Mouse (Mus musculus): ENCODE measurements at regions not wholly inside any gene's neighbourhood (a gene's known extent, or its start where the extent isn't known, plus 50 kb on each side); places are given as distances from the start of the nearest gene placed in this dataset.

DNA sequence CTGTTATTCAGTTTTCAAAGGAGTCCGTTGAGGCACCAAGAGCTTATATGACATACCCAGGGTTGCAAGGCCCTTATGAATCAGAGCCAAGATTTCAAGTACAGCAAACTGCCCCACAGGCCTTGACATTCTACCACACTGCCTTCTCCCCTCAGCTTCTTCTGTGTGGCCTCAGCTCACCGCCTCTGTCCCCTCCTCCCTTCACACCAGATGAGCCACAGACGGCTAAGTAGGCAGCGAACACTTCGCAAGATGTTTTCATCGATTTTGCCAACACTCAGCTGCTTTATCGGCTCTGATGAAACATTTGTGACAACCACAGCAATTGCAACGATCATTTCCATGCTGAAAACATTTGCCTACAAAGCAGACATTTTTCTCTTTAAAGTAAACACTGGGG is 556.7 kb downstream of the Insc start:
- Histone ChIP-seq H3K4me1 (ENCODE audit: control insufficient read depth in 2 of 2, insufficient read depth in 2 of 2, low read length in 2 of 2, poor library complexity in 1 of 2) (no peaks in the 10 kb centered on the region), H3K4me3 (ENCODE audit: insufficient read depth in 1 of 2, low read depth in 1 of 2, low read length in 2 of 2, poor library complexity in 1 of 2, severe bottlenecking in 1 of 2) (no peak overlapping the region), H3K9me3 (ENCODE audit: control insufficient read depth, insufficient read depth, low read depth, low read length) (no peaks in the 10 kb centered on the region), H3K27ac (ENCODE audit: insufficient read depth, low read depth, low read length, poor library complexity, severe bottlenecking) (no peak overlapping the region), H3K9ac (ENCODE audit: insufficient read depth, low read depth, low read length, poor library complexity, severe bottlenecking) (no peak overlapping the region), H3K36me3 (ENCODE audit: control insufficient read depth, insufficient read depth, low read length, poor library complexity, severe bottlenecking) (no peaks in the 10 kb centered on the region)
- TF ChIP-seq CHD2 (IDR thresholded peaks at IDR 0.05; ENCODE audit: low read depth, low read length), result no peak
- no peak for TF ChIP-seq ZC3H11A (IDR thresholded peaks at IDR 0.05; ENCODE audit: borderline replicate concordance, low read depth, low read length)
- TF ChIP-seq MAFK (IDR thresholded peaks at IDR 0.05; ENCODE audit: insufficient read depth, low read depth, low read length), result no peak
- TF ChIP-seq ZNF384 (IDR thresholded peaks at IDR 0.05; ENCODE audit: low read depth, low read length), result no peak
- no peak for TF ChIP-seq HCFC1 (IDR thresholded peaks at IDR 0.05; ENCODE audit: borderline replicate concordance, insufficient read depth, low read length)
- DNase-seq (ENCODE audit: low read depth, low spot score), result no peak
- in situ Hi-C loops (cut with MboI; ENCODE audit: low sequenced_read_pairs in 2 of 2, unreplicated experiment in 2 of 2), result no loop called here

- H3K9me3 ChIP-seq (ENCODE audit: control insufficient read depth, insufficient read depth, low read depth, low read length), result no peaks in the 10 kb centered on the region
- H3K36me3 ChIP-seq (ENCODE audit: control insufficient read depth, insufficient read depth, low read length, poor library complexity, severe bottlenecking), result no peaks in the 10 kb centered on the region
- H3K27ac ChIP-seq (ENCODE audit: insufficient read depth, low read depth, low read length, poor library complexity, severe bottlenecking), result no peak overlapping the region
- DNase-seq (ENCODE audit: low read depth, low spot score), result no peak
- in situ Hi-C loops (cut with MboI; ENCODE audit: low sequenced_read_pairs in 2 of 2, unreplicated experiment in 2 of 2), result no loop called here
- no peak overlapping the region for H3K4me3 ChIP-seq (ENCODE audit: insufficient read depth in 1 of 2, low read depth in 1 of 2, low read length in 2 of 2, poor library complexity in 1 of 2, severe bottlenecking in 1 of 2)
- no peaks in the 10 kb centered on the region for H3K4me1 ChIP-seq (ENCODE audit: control insufficient read depth in 2 of 2, insufficient read depth in 2 of 2, low read length in 2 of 2, poor library complexity in 1 of 2)
- H3K9ac ChIP-seq (ENCODE audit: insufficient read depth, low read depth, low read length, poor library complexity, severe bottlenecking), result no peak overlapping the region
- TF ChIP-seq ZNF384 (IDR thresholded peaks at IDR 0.05; ENCODE audit: low read depth, low read length) (no peak), CHD2 (IDR thresholded peaks at IDR 0.05; ENCODE audit: low read depth, low read length) (no peak), MAFK (IDR thresholded peaks at IDR 0.05; ENCODE audit: insufficient read depth, low read depth, low read length) (no peak), ZC3H11A (IDR thresholded peaks at IDR 0.05; ENCODE audit: borderline replicate concordance, low read depth, low read length) (no peak), HCFC1 (IDR thresholded peaks at IDR 0.05; ENCODE audit: borderline replicate concordance, insufficient read depth, low read length) (no peak)
Measured at GRCm38 (mm10) chr7:115308377-115308776, 564.9 kb downstream of the Insc start.

DNA sequence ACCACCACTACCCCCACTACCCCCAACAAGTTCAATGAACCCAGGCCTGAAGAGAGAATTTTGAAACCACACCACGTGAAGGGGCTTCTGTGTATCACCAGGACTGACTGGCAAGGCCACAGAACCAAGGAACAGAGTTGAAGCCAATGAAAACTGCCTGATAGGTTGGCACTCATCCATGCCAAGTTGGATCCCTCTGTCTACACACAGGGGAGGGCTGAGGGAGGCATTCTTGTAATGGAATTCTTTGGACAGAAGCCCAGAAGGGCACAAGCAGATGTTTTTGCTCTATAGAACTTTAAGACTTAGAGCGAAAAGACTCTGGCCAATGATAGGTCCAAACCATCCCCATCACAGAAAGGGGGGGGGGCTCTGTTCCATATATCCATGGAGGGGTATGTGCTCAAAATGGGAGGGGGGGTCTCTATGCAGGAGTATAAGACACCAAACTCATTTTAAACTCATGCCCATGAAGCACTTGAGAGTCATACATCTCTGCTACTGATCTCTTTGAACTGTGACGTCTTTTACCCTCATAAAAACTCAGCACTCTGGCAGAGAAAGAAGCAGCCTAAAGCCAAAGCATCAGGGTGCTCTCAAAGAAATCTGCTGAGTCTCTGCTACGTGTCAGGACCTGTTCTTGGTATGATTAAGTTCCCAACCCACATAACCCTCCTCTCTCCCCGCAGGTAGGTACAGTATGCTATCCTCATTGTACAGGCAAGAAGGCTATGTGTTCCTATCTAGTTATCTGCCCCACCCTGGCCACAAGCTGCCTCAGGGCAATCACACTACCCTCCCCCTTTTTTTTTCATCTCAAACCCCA is 567.1 kb downstream of the Insc start:
- Histone ChIP-seq H3K27ac (ENCODE audit: insufficient read depth, low read depth, low read length, poor library complexity, severe bottlenecking) (no peak overlapping the region), H3K4me3 (ENCODE audit: insufficient read depth in 1 of 2, low read depth in 1 of 2, low read length in 2 of 2, poor library complexity in 1 of 2, severe bottlenecking in 1 of 2) (no peak overlapping the region), H3K9ac (ENCODE audit: insufficient read depth, low read depth, low read length, poor library complexity, severe bottlenecking) (no peak overlapping the region), H3K36me3 (ENCODE audit: control insufficient read depth, insufficient read depth, low read length, poor library complexity, severe bottlenecking) (no peaks in the 10 kb centered on the region), H3K9me3 (ENCODE audit: control insufficient read depth, insufficient read depth, low read depth, low read length) (no peaks in the 10 kb centered on the region), H3K4me1 (ENCODE audit: control insufficient read depth in 2 of 2, insufficient read depth in 2 of 2, low read length in 2 of 2, poor library complexity in 1 of 2) (no peaks in the 10 kb centered on the region)
- DNase-seq (ENCODE audit: low read depth, low spot score), result no peak
- in situ Hi-C loops (cut with MboI; ENCODE audit: low sequenced_read_pairs in 2 of 2, unreplicated experiment in 2 of 2), result no loop called here
- TF ChIP-seq HCFC1 (IDR thresholded peaks at IDR 0.05; ENCODE audit: borderline replicate concordance, insufficient read depth, low read length), result no peak
- TF ChIP-seq ZNF384 (IDR thresholded peaks at IDR 0.05; ENCODE audit: low read depth, low read length), result no peak
- TF ChIP-seq ZC3H11A (IDR thresholded peaks at IDR 0.05; ENCODE audit: borderline replicate concordance, low read depth, low read length), result no peak
- no peak for TF ChIP-seq CHD2 (IDR thresholded peaks at IDR 0.05; ENCODE audit: low read depth, low read length)
- TF ChIP-seq MAFK (IDR thresholded peaks at IDR 0.05; ENCODE audit: insufficient read depth, low read depth, low read length), result no peak

DNA sequence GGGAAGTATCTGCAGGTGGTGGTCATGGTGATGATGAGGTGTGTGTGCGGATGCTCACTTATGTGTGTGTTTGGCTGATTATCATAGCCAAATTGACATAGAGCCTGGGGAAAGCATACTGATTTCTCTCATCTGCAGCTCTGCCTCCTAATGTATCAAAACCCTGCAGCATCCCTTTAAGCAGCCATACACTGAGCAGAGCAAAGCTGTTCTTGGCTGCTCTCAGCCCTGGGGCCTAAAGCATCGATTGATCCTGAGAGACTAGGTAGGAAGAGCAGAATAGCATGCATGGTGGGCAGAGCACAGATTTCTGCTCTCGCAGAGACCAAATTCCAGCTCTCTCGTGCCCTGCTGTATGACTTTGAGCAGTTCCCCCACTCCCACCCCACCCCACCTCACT is 576.0 kb downstream of the Insc start:
- in situ Hi-C loops (cut with MboI; ENCODE audit: low sequenced_read_pairs in 2 of 2, unreplicated experiment in 2 of 2), result no loop called here
- no peak for TF ChIP-seq ZC3H11A (IDR thresholded peaks at IDR 0.05; ENCODE audit: borderline replicate concordance, low read depth, low read length)
- no peak for TF ChIP-seq CHD2 (IDR thresholded peaks at IDR 0.05; ENCODE audit: low read depth, low read length)
- no peak for TF ChIP-seq HCFC1 (IDR thresholded peaks at IDR 0.05; ENCODE audit: borderline replicate concordance, insufficient read depth, low read length)
- no peak for TF ChIP-seq ZNF384 (IDR thresholded peaks at IDR 0.05; ENCODE audit: low read depth, low read length)
- TF ChIP-seq MAFK (IDR thresholded peaks at IDR 0.05; ENCODE audit: insufficient read depth, low read depth, low read length), result no peak
- Histone ChIP-seq H3K9ac (ENCODE audit: insufficient read depth, low read depth, low read length, poor library complexity, severe bottlenecking) (no peak overlapping the region), H3K9me3 (ENCODE audit: control insufficient read depth, insufficient read depth, low read depth, low read length) (no peaks in the 10 kb centered on the region), H3K36me3 (ENCODE audit: control insufficient read depth, insufficient read depth, low read length, poor library complexity, severe bottlenecking) (no peaks in the 10 kb centered on the region), H3K4me1 (ENCODE audit: control insufficient read depth in 2 of 2, insufficient read depth in 2 of 2, low read length in 2 of 2, poor library complexity in 1 of 2) (no peaks in the 10 kb centered on the region), H3K27ac (ENCODE audit: insufficient read depth, low read depth, low read length, poor library complexity, severe bottlenecking) (no peak overlapping the region), H3K4me3 (ENCODE audit: insufficient read depth in 1 of 2, low read depth in 1 of 2, low read length in 2 of 2, poor library complexity in 1 of 2, severe bottlenecking in 1 of 2) (no peak overlapping the region)
- no peak for DNase-seq (ENCODE audit: low read depth, low spot score)

All from ES-E14 (cell line).